Mouse (Mus musculus) small intestine, adult 2 months (tissue): ENCODE measurements around the gene Yipf3.

Source experiments
- CTCF ChIP-seq: fragments of 200-500 bp; IDR thresholded peaks from 2 replicates; pipeline ENCODE4 v1.5.1; 2012; ENCODE audit warnings: low read depth, mild to moderate bottlenecking, control low read depth, inconsistent platforms, low read length, moderate library complexity, mixed read lengths; ENCODE audit not compliant: insufficient replicate concordance, insufficient read length; ENCODE audit errors: extremely low read depth
- POLR2A ChIP-seq: fragments of 200-500 bp; IDR thresholded peaks from 2 replicates; pipeline ENCODE4 v1.6.1; 2012; ENCODE audit warnings: low read depth, mild to moderate bottlenecking, control low read depth, inconsistent platforms, low read length, moderate library complexity

GRCm38 (mm10) chr17:46268026-46268720, 20.3 kb downstream of the Yipf3 start:
- TF ChIP-seq POLR2A: peak; percentile 46; the same call in 1 of the 2 replicates
- no peak for TF ChIP-seq CTCF
